Comparison of ENCODE assay signal across 23 mouse cellular contexts in the genomic region with DNA sequence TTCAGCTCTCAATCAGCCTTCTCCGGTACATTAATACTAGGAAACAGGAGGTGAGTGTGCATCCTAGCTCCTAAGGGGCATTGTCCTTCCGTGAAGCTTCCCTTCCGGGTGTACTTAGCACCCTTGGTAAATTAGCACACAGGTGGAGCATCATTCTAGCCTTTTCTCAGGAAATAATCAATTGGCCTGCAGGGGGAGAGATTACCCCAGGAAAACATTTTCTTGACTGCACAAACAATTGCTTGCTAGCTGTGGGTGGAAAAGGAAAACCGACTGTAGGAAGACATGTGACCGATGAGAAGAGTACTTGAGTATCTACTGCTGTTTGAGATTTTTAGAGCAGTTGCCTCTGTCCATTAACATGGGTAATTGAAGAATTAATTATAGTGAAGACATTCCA. TPM values are rescaled to one million over a fixed set of nuclear protein-coding genes. Genes with fewer than 3 reads are reported as not detected.
DNase-seq lines count a peak whose midpoint lies in the region; ATAC-seq and TF ChIP-seq lines count a peak whose summit lies in the region.
"Had no signal": no experiment of that assay in that cellular context is flagged by ENCODE, and none has a peak within 500 bp of the region (broad histone marks: within the 10 kb centered on the region; RNA-seq: fewer than 3 reads in every experiment).

No protein-coding gene starts in this region.

- no peak for TF ChIP-seq POLR2A in brain, embryonic 14.5 days (IDR thresholded peaks at IDR 0.05; ENCODE audit: borderline replicate concordance, extremely low read depth, insufficient read depth, insufficient read length, poor library complexity, severe bottlenecking)

- H3K9me3 ChIP-seq in forebrain, embryonic 14.5 days (replicated peaks; ENCODE audit: control insufficient read depth, low read length) = no peaks in the 10 kb centered on the region
- H3K9me3 ChIP-seq in forebrain, embryonic 16.5 days (ENCODE audit: control insufficient read depth, low read length) = no peaks in the 10 kb centered on the region
- no peaks in the 10 kb centered on the region for H3K9me3 ChIP-seq in midbrain, postnatal 0 days (ENCODE audit: low read length)
- no peaks in the 10 kb centered on the region for H3K9me3 ChIP-seq in midbrain, embryonic 15.5 days
- H3K9me3 ChIP-seq: embryonic facial prominence, embryonic 12.5 days; hindbrain, embryonic 10.5 days had no signal

- H3K4me3 ChIP-seq in forebrain, embryonic 14.5 days (ENCODE audit: low read depth, low read length) = no peak overlapping the region
- no peak overlapping the region for H3K4me3 ChIP-seq in forebrain, embryonic 16.5 days (replicated peaks; ENCODE audit: low read length)
- H3K4me3 ChIP-seq in midbrain, postnatal 0 days (ENCODE audit: low read depth, low read length) = no peak overlapping the region
- no peak overlapping the region for H3K4me3 ChIP-seq in midbrain, embryonic 15.5 days
- H3K4me3 ChIP-seq: embryonic facial prominence, embryonic 12.5 days; hindbrain, embryonic 10.5 days had no signal

- no peaks in the 10 kb centered on the region for H3K4me1 ChIP-seq in forebrain, embryonic 14.5 days (ENCODE audit: control insufficient read depth, insufficient read depth, low read length)
- no peaks in the 10 kb centered on the region for H3K4me1 ChIP-seq in forebrain, embryonic 16.5 days (replicated peaks; ENCODE audit: control insufficient read depth, insufficient read depth, low read length)
- H3K4me1 ChIP-seq in midbrain, postnatal 0 days (ENCODE audit: insufficient read depth, low read length) = no peaks in the 10 kb centered on the region
- H3K4me1 ChIP-seq in midbrain, embryonic 15.5 days = no peaks in the 10 kb centered on the region
- H3K4me1 ChIP-seq: embryonic facial prominence, embryonic 12.5 days; hindbrain, embryonic 10.5 days had no signal

- ATAC-seq in forebrain, embryonic 14.5 days = no peak
- ATAC-seq in forebrain, embryonic 16.5 days = no peak
- ATAC-seq in midbrain, postnatal 0 days (ENCODE audit: low FRiP score) = no peak
- ATAC-seq in midbrain, embryonic 15.5 days (replicated peaks) = no peak
- ATAC-seq: inflammation-experienced regulatory T-cells, adult 6 months; liver, postnatal 0 days had no signal

- no peak overlapping the region for H3K9ac ChIP-seq in forebrain, embryonic 14.5 days (ENCODE audit: low read length)
- H3K9ac ChIP-seq in forebrain, embryonic 16.5 days (replicated peaks; ENCODE audit: low read depth, low read length) = no peak overlapping the region
- H3K9ac ChIP-seq in midbrain, postnatal 0 days (replicated peaks; ENCODE audit: low read length, poor library complexity, severe bottlenecking) = no peak overlapping the region
- H3K9ac ChIP-seq in midbrain, embryonic 15.5 days = no peak overlapping the region
- H3K9ac ChIP-seq: embryonic facial prominence, embryonic 12.5 days; liver, postnatal 0 days had no signal

- no peaks in the 10 kb centered on the region for H3K27me3 ChIP-seq in forebrain, embryonic 14.5 days (replicated peaks; ENCODE audit: control insufficient read depth, insufficient read depth, low read length)
- H3K27me3 ChIP-seq in forebrain, embryonic 16.5 days (replicated peaks; ENCODE audit: control insufficient read depth, insufficient read depth, low read length) = no peaks in the 10 kb centered on the region
- no peaks in the 10 kb centered on the region for H3K27me3 ChIP-seq in midbrain, postnatal 0 days (ENCODE audit: insufficient read depth, low read length)
- H3K27me3 ChIP-seq in midbrain, embryonic 15.5 days (replicated peaks) = no peaks in the 10 kb centered on the region
- H3K27me3 ChIP-seq: embryonic facial prominence, embryonic 12.5 days had no signal

- WGBS in forebrain, embryonic 14.5 days = 79% methylated on average over 5 of the region's 5 CpGs
- WGBS in forebrain, embryonic 16.5 days = 64% methylated on average over 5 of the region's 5 CpGs
- 69% methylated on average over 5 of the region's 5 CpGs for WGBS in midbrain, postnatal 0 days
- 77% methylated on average over 5 of the region's 5 CpGs for WGBS in midbrain, embryonic 15.5 days

- peak; percentile 19 for DNase-seq in forebrain, embryonic 14.5 days (ENCODE audit: low spot score)
- peak; percentile 7 for DNase-seq in layer of hippocampus, adult 11-12 months (ENCODE audit: low spot score)
- no peak for DNase-seq in layer of hippocampus, adult 9-11 months
- DNase-seq in midbrain, postnatal 0 days (ENCODE audit: low spot score) = peak; percentile 37
- DNase-seq in brain, embryonic 14.5 days (ENCODE audit: low read depth) = peak; percentile 34
- no peak for DNase-seq in adrenal gland, postnatal 14 days
- DNase-seq: adrenal gland, adult 2 months; cerebellum, adult 2 months; gastrocnemius, postnatal 10 days; heart, adult 18-20 months; liver; liver, postnatal 0 days had no signal

- peak; percentile 52 for TF ChIP-seq CTCF in midbrain, postnatal 0 days (IDR thresholded peaks at IDR 0.05)
- peak; percentile 11; the same call in 1 of the 2 replicates for TF ChIP-seq CTCF in brain, embryonic 14.5 days (IDR thresholded peaks at IDR 0.05; ENCODE audit: borderline replicate concordance, extremely low read depth, insufficient read depth, insufficient read length)

- no peak overlapping the region for H3K4me2 ChIP-seq in forebrain, embryonic 14.5 days (ENCODE audit: low read length)
- no peak overlapping the region for H3K4me2 ChIP-seq in forebrain, embryonic 16.5 days (ENCODE audit: low read length)
- H3K4me2 ChIP-seq in midbrain, postnatal 0 days (ENCODE audit: low read depth, low read length, poor library complexity, severe bottlenecking) = no peak overlapping the region
- no peak overlapping the region for H3K4me2 ChIP-seq in midbrain, embryonic 15.5 days
- H3K4me2 ChIP-seq: embryonic facial prominence, embryonic 12.5 days; midbrain, embryonic 11.5 days had no signal

- no peak overlapping the region for H3K27ac ChIP-seq in forebrain, embryonic 14.5 days (ENCODE audit: low read depth, low read length)
- no peak overlapping the region for H3K27ac ChIP-seq in forebrain, embryonic 16.5 days (ENCODE audit: low read length)
- no peak overlapping the region for H3K27ac ChIP-seq in midbrain, postnatal 0 days (ENCODE audit: low read depth, low read length)
- no peak overlapping the region for H3K27ac ChIP-seq in midbrain, embryonic 15.5 days
- H3K27ac ChIP-seq: embryonic facial prominence, embryonic 12.5 days; hindbrain, embryonic 10.5 days; macrophage had no signal

- H3K36me3 ChIP-seq in forebrain, embryonic 14.5 days (ENCODE audit: control insufficient read depth, insufficient read depth, low read length) = no peaks in the 10 kb centered on the region
- H3K36me3 ChIP-seq in forebrain, embryonic 16.5 days (ENCODE audit: control insufficient read depth, insufficient read depth) = no peaks in the 10 kb centered on the region
- no peaks in the 10 kb centered on the region for H3K36me3 ChIP-seq in midbrain, postnatal 0 days (ENCODE audit: insufficient read depth, low read length)
- H3K36me3 ChIP-seq in midbrain, embryonic 15.5 days (replicated peaks) = no peaks in the 10 kb centered on the region
- H3K36me3 ChIP-seq: embryonic facial prominence, embryonic 12.5 days; hindbrain, embryonic 10.5 days had no signal

RNA-seq across cellular contexts. Expression of gene Map7d3, which starts 19.1 kb away (rescaled TPM):
- polyA plus RNA-seq in forebrain, embryonic 14.5 days (2014; fragmentation: Nextera tagmentation; extraction: Ambion mirVana) = 0.48 and 0.90 TPM in 2 replicates
- polyA plus RNA-seq in forebrain, embryonic 16.5 days (2015; fragmentation: Nextera tagmentation; extraction: Ambion mirVana) = 0.14 and 0.16 TPM in 2 replicates
- total RNA-seq in midbrain, postnatal 0 days (2014; rRNA removed) = not detected in 2 replicates
- 0.33 and 0.53 TPM in 2 replicates for polyA plus RNA-seq in midbrain, postnatal 0 days (2015; fragmentation: Nextera tagmentation; extraction: Ambion mirVana)
- 0.36 and 0.45 TPM in 2 replicates for polyA plus RNA-seq in midbrain, embryonic 15.5 days (2015; fragmentation: Nextera tagmentation; extraction: Ambion mirVana)
- polyA plus RNA-seq in brain, embryonic 14.5 days (2012; rRNA removed) = 0.20 and 0.36 TPM in 2 replicates
- 2.8 and 3.0 TPM in 2 replicates for total RNA-seq in adrenal gland, postnatal 14 days (2021)
- polyA plus RNA-seq: adrenal gland, adult 2 months; cerebellum, adult 2 months had no signal

RNA-seq across cellular contexts. Expression of gene Adgrg4, which starts 28.7 kb away (rescaled TPM):
- not detected in 2 replicates for polyA plus RNA-seq in forebrain, embryonic 14.5 days (2014; fragmentation: Nextera tagmentation; extraction: Ambion mirVana)
- not detected in 2 replicates for polyA plus RNA-seq in forebrain, embryonic 16.5 days (2015; fragmentation: Nextera tagmentation; extraction: Ambion mirVana)
- 0.11 TPM in 1 of 2 replicates, not detected in the other for total RNA-seq in midbrain, postnatal 0 days (2014; rRNA removed)
- not detected in 2 replicates for polyA plus RNA-seq in midbrain, postnatal 0 days (2015; fragmentation: Nextera tagmentation; extraction: Ambion mirVana)
- not detected in 2 replicates for polyA plus RNA-seq in midbrain, embryonic 15.5 days (2015; fragmentation: Nextera tagmentation; extraction: Ambion mirVana)
- polyA plus RNA-seq in brain, embryonic 14.5 days (2012; rRNA removed) = 0.01 TPM in 1 of 2 replicates, not detected in the other
- total RNA-seq in adrenal gland, postnatal 14 days (2021) = not detected in 2 replicates
- total RNA-seq: adrenal gland, adult 2 months; common myeloid progenitor, adult 5-6 weeks; gastrocnemius, postnatal 10 days; heart, adult 18-20 months; neutrophil, adult 5-6 weeks had no signal
- polyA plus RNA-seq: adrenal gland, adult 2 months; cerebellum, adult 2 months; embryonic facial prominence, embryonic 12.5 days; frontal cortex, adult 2 months; heart, embryonic 16.5 days; hindbrain, embryonic 10.5 days; inflammation-experienced regulatory T-cells, adult 6 months; liver, postnatal 0 days; macrophage had no signal

Comparison
In these comparisons a context has a peak if more than half of its experiments do, and no peak if none do; other contexts are left out.
1. DNase-seq: peak in forebrain, embryonic 14.5 days (single experiment), layer of hippocampus, adult 11-12 months (single experiment), midbrain, postnatal 0 days (single experiment) and brain, embryonic 14.5 days (single experiment); none in layer of hippocampus, adult 9-11 months (single experiment) and adrenal gland, postnatal 14 days (single experiment).